Mouse (Mus musculus): Measurements from ENCODE around the gene Higd1c.
A peak's percentile ranks its signal among the peaks of the same experiment; 100 is the strongest.
"Not testable (repeated sequence)": the region's sequence is repeated elsewhere in the genome, so short reads cannot be mapped to it uniquely, and the experiment has no call there.

Gene Higd1c

GRCm38 (mm10) chr15:100355876-100356275 lies 8.5 kb upstream of the Higd1c start:
- DNase-seq (ENCODE audit: low read depth, low spot score): no peak

GRCm38 (mm10) chr15:100365967-100366366 lies 1.6 kb downstream of the Higd1c start:
- not testable (repeated sequence) for DNase-seq (ENCODE audit: low read depth, low spot score)

GRCm38 (mm10) chr15:100367119-100367518 lies 2.8 kb downstream of the Higd1c start:
- DNase-seq (ENCODE audit: low read depth, low spot score): no peak

GRCm38 (mm10) chr15:100375066-100375465 lies 10.7 kb downstream of the Higd1c start:
- peak; percentile 81 for DNase-seq (ENCODE audit: low read depth, low spot score)

- DNase-seq (ENCODE audit: low read depth, low spot score): not testable (repeated sequence)
Observed at GRCm38 (mm10) chr15:100377847-100378505, 13.6 kb downstream of the Higd1c start.

GRCm38 (mm10) chr15:100379658-100380057 lies 15.3 kb downstream of the Higd1c start:
- DNase-seq (ENCODE audit: low read depth, low spot score): no peak

- DNase-seq (ENCODE audit: low read depth, low spot score): no peak
Observed at GRCm38 (mm10) chr15:100380104-100380503, 15.8 kb downstream of the Higd1c start.

- no peak for DNase-seq (ENCODE audit: low read depth, low spot score)
Observed at GRCm38 (mm10) chr15:100385705-100386104, 21.4 kb downstream of the Higd1c start.

GRCm38 (mm10) chr15:100387544-100388223 lies 23.3 kb downstream of the Higd1c start:
- no peak for DNase-seq (ENCODE audit: low read depth, low spot score)

GRCm38 (mm10) chr15:100388224-100388835 lies 24.0 kb downstream of the Higd1c start:
- no peak for DNase-seq (ENCODE audit: low read depth, low spot score)

GRCm38 (mm10) chr15:100388886-100389285 lies 24.5 kb downstream of the Higd1c start:
- peak; percentile 71 for DNase-seq (ENCODE audit: low read depth, low spot score)

GRCm38 (mm10) chr15:100391066-100391465 lies 26.7 kb downstream of the Higd1c start:
- DNase-seq (ENCODE audit: low read depth, low spot score): no peak

GRCm38 (mm10) chr15:100391599-100391998 lies 27.3 kb downstream of the Higd1c start:
- DNase-seq (ENCODE audit: low read depth, low spot score): no peak

- DNase-seq (ENCODE audit: low read depth, low spot score): no peak
Observed at GRCm38 (mm10) chr15:100393016-100393415, 28.7 kb downstream of the Higd1c start.

GRCm38 (mm10) chr15:100395561-100395960 lies 31.2 kb downstream of the Higd1c start:
- DNase-seq (ENCODE audit: low read depth, low spot score): peak; percentile 28

- no peak for DNase-seq (ENCODE audit: low read depth, low spot score)
Observed at GRCm38 (mm10) chr15:100400592-100401250, 36.4 kb downstream of the Higd1c start.

GRCm38 (mm10) chr15:100401811-100402210 lies 37.5 kb downstream of the Higd1c start:
- DNase-seq (ENCODE audit: low read depth, low spot score): no peak

GRCm38 (mm10) chr15:100402347-100402746 lies 38.0 kb downstream of the Higd1c start:
- no peak for DNase-seq (ENCODE audit: low read depth, low spot score)

GRCm38 (mm10) chr15:100402798-100403197 lies 38.5 kb downstream of the Higd1c start:
- no peak for DNase-seq (ENCODE audit: low read depth, low spot score)

- DNase-seq (ENCODE audit: low read depth, low spot score): peak; percentile 23
Observed at GRCm38 (mm10) chr15:100403318-100404000, 39.1 kb downstream of the Higd1c start.

GRCm38 (mm10) chr15:100406088-100406487 lies 41.7 kb downstream of the Higd1c start:
- DNase-seq (ENCODE audit: low read depth, low spot score): no peak
